Mouse (Mus musculus) adrenal gland, adult 18-20 months (tissue): ENCODE data around the gene Ccnb3. TPM values are rescaled to one million over a fixed set of nuclear protein-coding genes. Genes with fewer than 3 reads are reported as not detected.
"Not testable (repeated sequence)": the region's sequence is repeated elsewhere in the genome, so short reads cannot be mapped to it uniquely, and the experiment has no call there.

Experiments
- DNase-seq, 2 experiments: peaks; one replicate each; pipeline ENCODE4 v3.0.0; 2021 to 2022; ENCODE audit warnings: low spot score in 2 of 2
- long read RNA-seq, 2 experiments: library from polyadenylated mRNA; stranded (forward); transcript quantifications; one replicate each; pipeline ENCODE4 v2.0.0; 2021
- total RNA-seq, 2 experiments: library from RNA; stranded (reverse); gene quantifications; 1 replicate in 1 of 2; 2 replicates in 1 of 2; pipeline ENCODE4 v1.2.3; 2021

Gene Ccnb3
- not detected for total RNA-seq
- long read RNA-seq, experiment 1: 0 reads
- long read RNA-seq, experiment 2: 0 reads

GRCm38 (mm10) chrX:7041519-7041918 is at the start of gene Ccnb3:
Gene Ccnb3, minus strand, starts transcription at chrX:7041619.
- no peak for DNase-seq

- DNase-seq: no peak
Measured at GRCm38 (mm10) chrX:7090323-7090722, 48.9 kb upstream of the Ccnb3 start.

- no peak for DNase-seq
Measured at GRCm38 (mm10) chrX:7085878-7086277, 44.5 kb upstream of the Ccnb3 start.

GRCm38 (mm10) chrX:7079820-7080429 is 38.5 kb upstream of the Ccnb3 start:
- no peak for DNase-seq

GRCm38 (mm10) chrX:7068002-7068401 is 26.6 kb upstream of the Ccnb3 start:
- DNase-seq: no peak

- DNase-seq: no peak
Measured at GRCm38 (mm10) chrX:7067219-7067618, 25.8 kb upstream of the Ccnb3 start, which contains the start of gene Akap4. Gene Akap4, plus strand, starts transcription at chrX:7067519.

- DNase-seq: no peak
Measured at GRCm38 (mm10) chrX:7064109-7064508, 22.7 kb upstream of the Ccnb3 start.

GRCm38 (mm10) chrX:7057634-7058033 is 16.2 kb upstream of the Ccnb3 start:
- no peak for DNase-seq

- no peak for DNase-seq
Measured at GRCm38 (mm10) chrX:7057056-7057455, 15.6 kb upstream of the Ccnb3 start.

GRCm38 (mm10) chrX:6983916-6984315 is 57.5 kb downstream of the Ccnb3 start:
- not testable (repeated sequence) for DNase-seq

- no peak for DNase-seq
Measured at GRCm38 (mm10) chrX:6971956-6972355, 69.5 kb downstream of the Ccnb3 start.

GRCm38 (mm10) chrX:6968598-6968997 is 72.8 kb downstream of the Ccnb3 start:
- no peak for DNase-seq

Other genes starting within 250 kb of the Ccnb3 start
- gene Akap4, start 25.9 kb upstream of the Ccnb3 start, total RNA-seq: not detected